ENCODE assay signal across 18 mouse cellular contexts in the genomic region with DNA sequence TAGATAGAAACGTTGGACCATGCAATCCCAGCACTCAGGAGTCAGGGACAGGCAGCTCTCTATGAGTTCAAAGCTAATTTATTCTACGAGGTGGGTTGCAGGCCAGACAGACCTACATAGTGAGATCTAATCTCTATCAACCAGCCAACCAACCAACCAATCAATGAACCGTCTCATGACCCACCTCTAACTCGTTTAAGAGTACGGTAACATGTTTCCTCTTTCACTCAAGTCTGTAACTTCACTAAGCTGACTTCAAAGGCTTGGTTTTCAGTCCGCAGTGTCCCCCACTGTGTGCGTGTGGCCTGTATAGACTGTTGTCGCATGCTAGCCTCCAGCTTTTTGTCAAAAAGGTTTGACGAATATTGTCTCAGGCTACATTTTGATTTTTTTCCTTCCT.
"Had no signal": no experiment of that assay in that cellular context is flagged by ENCODE, and none has a peak within 500 bp of the region (broad histone marks: within the 10 kb centered on the region; RNA-seq: fewer than 3 reads in every experiment).

No protein-coding gene starts in this region.

- H3K4me2 ChIP-seq: liver, embryonic 15.5 days; lung, embryonic 15.5 days; midbrain, embryonic 12.5 days; neural tube, embryonic 12.5 days had no signal

- DNase-seq: liver, postnatal 0 days; lung, adult 2 months; lung, postnatal 14 days; lung, postnatal 36 days; midbrain, embryonic 14.5 days; right cerebral cortex, postnatal 14 days; right cerebral cortex, postnatal 4 days; spleen, adult 18-20 months; thymus, adult 18-20 months; thymus, postnatal 14 days; thymus, postnatal 36 days had no signal

- H3K9ac ChIP-seq: liver, embryonic 15.5 days; liver, postnatal 0 days; lung, embryonic 15.5 days; midbrain, embryonic 12.5 days; neural tube, embryonic 12.5 days had no signal

- H3K27ac ChIP-seq: liver, embryonic 15.5 days; lung, embryonic 15.5 days; macrophage; midbrain, embryonic 12.5 days; neural tube, embryonic 12.5 days had no signal

- H3K9me3 ChIP-seq: liver, embryonic 15.5 days; lung, embryonic 15.5 days; megakaryocyte, embryonic 14.5 days; midbrain, embryonic 12.5 days; neural tube, embryonic 12.5 days had no signal

- ATAC-seq: liver, postnatal 0 days; lung, postnatal 0 days had no signal

- H3K4me1 ChIP-seq: lung, embryonic 15.5 days; midbrain, embryonic 12.5 days; neural tube, embryonic 12.5 days had no signal

- H3K36me3 ChIP-seq: liver, embryonic 15.5 days; lung, embryonic 15.5 days; midbrain, embryonic 12.5 days; neural tube, embryonic 12.5 days had no signal

- H3K4me3 ChIP-seq: liver, embryonic 15.5 days; lung, embryonic 15.5 days; megakaryocyte, embryonic 14.5 days; midbrain, embryonic 12.5 days; neural tube, embryonic 12.5 days had no signal

- H3K27me3 ChIP-seq: liver, embryonic 15.5 days; lung, embryonic 15.5 days; midbrain, embryonic 12.5 days; neural tube, embryonic 12.5 days had no signal
